Mouse (Mus musculus): Measurements from ENCODE around the gene Tprg.

The Tprg gene

GRCm38 (mm10) chr16:25286517-25286916 is at the start of gene Tprg:
Gene Tprg (plus strand): TSS chr16:25286817.
- no peak for DNase-seq

GRCm38 (mm10) chr16:25238274-25239050 is 48.2 kb upstream of the Tprg start:
- no peak for DNase-seq

GRCm38 (mm10) chr16:25248889-25249288 is 37.7 kb upstream of the Tprg start:
- no peak for DNase-seq

GRCm38 (mm10) chr16:25250129-25250749 is 36.4 kb upstream of the Tprg start:
- no peak for DNase-seq

- DNase-seq: no peak
Observed at GRCm38 (mm10) chr16:25251080-25251479, 35.5 kb upstream of the Tprg start.

- DNase-seq: no peak
Observed at GRCm38 (mm10) chr16:25254646-25255045, 32.0 kb upstream of the Tprg start.

GRCm38 (mm10) chr16:25255186-25255585 is 31.4 kb upstream of the Tprg start:
- DNase-seq: peak; percentile 39 to 64

- no peak for DNase-seq
Observed at GRCm38 (mm10) chr16:25255603-25256260, 30.9 kb upstream of the Tprg start.

- no peak for DNase-seq
Observed at GRCm38 (mm10) chr16:25262306-25262705, 24.3 kb upstream of the Tprg start.

GRCm38 (mm10) chr16:25262965-25263364 is 23.7 kb upstream of the Tprg start:
- no peak for DNase-seq

- DNase-seq: peak; percentile 40 to 84
Observed at GRCm38 (mm10) chr16:25263520-25264149, 23.0 kb upstream of the Tprg start.

GRCm38 (mm10) chr16:25265177-25265576 is 21.4 kb upstream of the Tprg start:
- DNase-seq: no peak

- no peak for DNase-seq
Observed at GRCm38 (mm10) chr16:25268276-25268675, 18.3 kb upstream of the Tprg start.

GRCm38 (mm10) chr16:25282563-25282962 is 4.1 kb upstream of the Tprg start:
- DNase-seq: no peak

GRCm38 (mm10) chr16:25293753-25294152 is 7.1 kb downstream of the Tprg start:
- DNase-seq: no peak

GRCm38 (mm10) chr16:25295546-25295945 is 8.9 kb downstream of the Tprg start:
- no peak for DNase-seq

GRCm38 (mm10) chr16:25296746-25297145 is 10.1 kb downstream of the Tprg start:
- no peak for DNase-seq

- no peak for DNase-seq
Observed at GRCm38 (mm10) chr16:25298204-25298603, 11.6 kb downstream of the Tprg start.

GRCm38 (mm10) chr16:25302616-25303015 is 16.0 kb downstream of the Tprg start:
- DNase-seq: no peak

GRCm38 (mm10) chr16:25314006-25314405 is 27.4 kb downstream of the Tprg start:
- DNase-seq: no peak

- no peak for DNase-seq
Observed at GRCm38 (mm10) chr16:25315090-25315489, 28.5 kb downstream of the Tprg start.

- DNase-seq: no peak
Observed at GRCm38 (mm10) chr16:25325631-25326238, 39.1 kb downstream of the Tprg start.

All from lung, postnatal 4 days (tissue).